Mouse (Mus musculus) bone marrow, adult 2 months (tissue): ENCODE measurements around the gene Hnrnpa3. TPM values are rescaled to one million over a fixed set of nuclear protein-coding genes. Genes with fewer than 3 reads are reported as not detected.

ENCODE experiments used
- H3K27ac ChIP-seq: fragments of 200-500 bp; 2 replicates; pipeline ENCODE4 v1.5.1; 2012; ENCODE audit warnings: low read depth, mild to moderate bottlenecking, control low read depth, inconsistent platforms, low read length; ENCODE audit not compliant: control insufficient read depth, poor library complexity, insufficient read depth
- H3K4me1 ChIP-seq: fragments of 200-500 bp; 2 replicates; pipeline ENCODE4 v1.6.1; 2011; ENCODE audit warnings: low read length; ENCODE audit not compliant: control insufficient read depth, insufficient read depth
- H3K4me3 ChIP-seq: fragments of 200-500 bp; replicated peaks from 2 replicates; pipeline ENCODE3; 2011; ENCODE audit warnings: mild to moderate bottlenecking, low read depth, low read length, control low read depth; ENCODE audit not compliant: control insufficient read depth
- CTCF ChIP-seq: fragments of 200-500 bp; IDR thresholded peaks from 2 replicates; pipeline ENCODE4 v1.5.1; 2011; ENCODE audit warnings: low read length, control low read depth; ENCODE audit not compliant: control insufficient read depth, insufficient read depth
- POLR2A ChIP-seq: fragments of 200-500 bp; IDR thresholded peaks from 2 replicates; pipeline ENCODE4 v1.6.1; 2011; ENCODE audit warnings: low read depth, mild to moderate bottlenecking, control low read depth, low read length, borderline replicate concordance; ENCODE audit not compliant: control insufficient read depth
- WGBS: fragments of 180-500 bp; shearing (Covaris S2); methylation state at CpG from one replicate; pipeline ENCODE4 v1.1.7; 2018; 5-methylcytosine and 5-hydroxymethylcytosine counted together
- polyA plus RNA-seq: library from polyadenylated mRNA; stranded (reverse); fragments of >200 nt; gene quantifications from 2 replicates; pipeline ENCODE4 v1.2.4, GENCODE M21; 2011; ENCODE audit warnings: low replicate concordance; ENCODE audit not compliant: missing spikeins, insufficient read depth, insufficient read length

The Hnrnpa3 gene
- polyA plus RNA-seq, 1 experiment: 408 TPM

- 10% methylated on average over 19 of the region's 19 CpGs for WGBS
- Histone ChIP-seq H3K27ac (peak overlapping the region; percentile 91), H3K4me1 (peaks cover 1% of the 10 kb centered on the region), H3K4me3 (peak overlapping the region; percentile 89)
- TF ChIP-seq CTCF (peak; percentile 9; the same call in 1 of the 2 replicates), POLR2A (no peak)
Measured at GRCm38 (mm10) chr2:75705162-75705752, 46.2 kb downstream of the Hnrnpa3 start.

GRCm38 (mm10) chr2:75706435-75706834, 47.4 kb downstream of the Hnrnpa3 start:
- WGBS: 31% methylated on average over 5 of the region's 5 CpGs
- H3K27ac ChIP-seq: no peak overlapping the region

DNA sequence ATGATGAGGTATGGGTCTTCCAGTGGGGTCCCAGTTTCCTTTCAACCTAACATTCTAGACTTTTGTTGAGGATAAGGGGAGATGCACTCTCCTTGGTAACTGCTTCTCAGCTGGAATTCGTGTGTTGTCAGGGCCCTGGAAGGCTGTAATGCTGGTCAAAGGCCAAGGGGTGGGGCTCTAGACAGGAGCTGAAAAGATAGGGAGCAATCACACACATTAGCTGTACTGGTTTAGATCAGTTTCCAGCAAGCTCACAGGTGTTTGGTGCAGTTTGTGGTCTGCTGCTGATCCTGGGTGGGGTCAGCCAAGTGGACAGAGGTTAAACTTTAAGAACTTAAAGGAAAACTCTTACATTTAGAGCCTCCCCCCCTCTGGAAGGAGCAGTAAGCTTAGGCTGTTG, 48.4 kb downstream of the Hnrnpa3 start:
- no peak overlapping the region for H3K4me3 ChIP-seq
- no peak overlapping the region for H3K27ac ChIP-seq
- H3K4me1 ChIP-seq: peaks cover 1% of the 10 kb centered on the region
- 22% methylated on average over 1 of the region's 1 CpGs for WGBS
- TF ChIP-seq CTCF (no peak), POLR2A (no peak)

More at GRCm38 (mm10) chr2:75706435-75706834, 47.4 kb downstream of the Hnrnpa3 start:
- Histone ChIP-seq H3K4me1 (peaks cover 1% of the 10 kb centered on the region), H3K4me3 (no peak overlapping the region)
- TF ChIP-seq CTCF: no peak
- no peak for TF ChIP-seq POLR2A

DNA sequence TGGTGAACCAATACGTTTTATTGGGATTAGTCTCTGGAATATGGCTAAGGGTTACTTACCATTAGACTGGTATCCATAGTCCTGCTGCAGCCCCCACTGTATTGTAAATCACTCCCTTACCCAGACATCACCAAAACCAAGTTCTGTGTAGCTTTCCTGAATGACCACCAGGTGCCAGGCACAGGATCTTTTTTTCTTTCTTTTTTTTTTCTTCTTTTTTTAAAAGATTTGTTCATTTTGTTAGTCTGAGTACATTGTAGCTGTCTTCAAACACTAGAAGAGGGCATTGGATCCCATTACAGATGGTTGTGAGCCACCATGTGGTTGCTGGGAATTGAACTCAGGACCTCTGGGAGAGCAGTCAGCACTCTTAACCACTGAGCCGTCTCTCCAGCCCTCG, 54.0 kb downstream of the Hnrnpa3 start:
- no peak overlapping the region for H3K27ac ChIP-seq
- H3K4me1 ChIP-seq: no peaks in the 10 kb centered on the region; the same call in 1 of the 2 replicates
- WGBS: 85% methylated on average over 3 of the region's 3 CpGs
- no peak overlapping the region for H3K4me3 ChIP-seq
- TF ChIP-seq POLR2A (no peak), CTCF (no peak)

DNA sequence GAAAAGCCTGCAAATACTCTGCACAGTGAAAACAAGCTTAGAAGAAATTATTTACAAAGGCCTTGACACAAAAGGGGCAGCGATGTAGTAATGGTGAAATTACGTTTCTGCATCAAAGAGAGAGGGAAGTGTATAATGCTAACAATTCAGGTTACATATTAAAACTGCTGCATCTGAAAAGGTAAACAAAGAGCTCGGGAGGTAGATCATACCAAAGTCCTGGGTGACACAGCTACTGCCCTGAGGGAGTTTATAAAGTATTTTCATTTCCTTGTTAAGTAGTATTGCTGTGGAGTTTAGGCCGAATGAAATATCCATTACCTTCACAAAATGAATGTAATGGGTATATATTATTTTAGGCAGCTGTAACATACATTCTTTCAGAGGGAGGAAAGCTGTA, 55.7 kb downstream of the Hnrnpa3 start:
- Histone ChIP-seq H3K4me3 (no peak overlapping the region), H3K27ac (no peak overlapping the region), H3K4me1 (no peaks in the 10 kb centered on the region; the same call in none of the 2 replicates)
- 77% methylated on average over 4 of the region's 4 CpGs for WGBS
- no peak for TF ChIP-seq POLR2A
- TF ChIP-seq CTCF: no peak

DNA sequence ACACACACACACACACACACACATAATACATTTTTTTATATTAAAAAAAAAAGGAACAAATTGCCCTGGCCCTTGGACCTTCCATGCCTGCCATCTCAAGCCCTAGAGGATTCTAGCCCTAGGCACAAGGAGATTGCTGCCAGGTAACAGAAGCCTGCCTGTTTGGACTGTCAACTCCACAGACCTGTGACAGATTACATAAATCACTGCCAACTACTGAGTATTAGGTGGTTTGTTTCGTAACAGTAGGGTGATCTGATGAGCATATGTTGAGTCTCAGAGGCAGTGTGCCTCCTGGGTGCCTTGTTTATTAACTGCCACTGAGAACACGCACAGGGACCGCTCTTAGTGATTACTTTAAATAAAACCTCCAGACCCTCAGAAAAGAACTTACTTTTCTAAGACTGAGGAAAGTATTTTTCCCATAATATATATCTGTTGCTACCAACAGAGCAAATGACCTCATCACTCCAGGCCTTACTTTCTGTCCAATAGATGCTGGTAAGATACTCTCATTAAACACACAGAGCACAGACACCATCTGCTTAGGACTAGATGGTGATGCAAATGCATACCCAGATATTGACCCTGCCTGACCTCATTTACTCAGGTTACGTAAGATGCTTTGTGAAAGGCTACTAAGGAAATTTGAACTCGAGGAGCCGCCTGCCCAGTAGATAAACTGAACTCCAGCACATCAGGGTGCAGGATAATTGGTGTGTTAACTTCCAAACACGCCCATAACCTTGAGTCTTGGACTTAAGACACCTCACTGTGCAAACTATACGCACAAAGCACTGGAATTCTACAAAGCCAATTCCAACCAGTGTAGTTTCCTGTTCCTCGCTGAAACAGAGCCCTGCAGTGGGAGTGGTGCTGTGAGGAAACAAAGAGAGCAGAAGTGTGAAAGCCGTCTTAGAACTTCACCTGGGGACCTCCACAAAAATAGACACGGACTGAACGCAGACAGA, 57.3 kb downstream of the Hnrnpa3 start:
- WGBS: 58% methylated on average over 12 of the region's 12 CpGs
- peaks cover 1% of the 10 kb centered on the region for H3K4me1 ChIP-seq
- TF ChIP-seq POLR2A: no peak
- no peak for TF ChIP-seq CTCF
- H3K4me3 ChIP-seq: no peak overlapping the region
- H3K27ac ChIP-seq: no peak overlapping the region

Other genes starting within 250 kb of the Hnrnpa3 start
- 27.9 and 54.5 TPM in 2 replicates for gene Nfe2l2, start 45.4 kb downstream of the Hnrnpa3 start, polyA plus RNA-seq
- gene Agps, start 172.9 kb downstream of the Hnrnpa3 start, polyA plus RNA-seq: 12.9 and 14.3 TPM in 2 replicates